17 mouse cellular contexts compared by ENCODE assay signal in genomic region chr2:34965806-34966205, GRCm38 (mm10). TPM values are rescaled to one million over a fixed set of nuclear protein-coding genes. Genes with fewer than 3 reads are reported as not detected.
A peak's percentile ranks its signal among the peaks of the same experiment; 100 is the strongest.
DNase-seq lines count a peak whose midpoint lies in the region; ATAC-seq lines count a peak whose summit lies in the region.
"Had no signal": no experiment of that assay in that cellular context is flagged by ENCODE, and none has a peak within 500 bp of the region (broad histone marks: within the 10 kb centered on the region; RNA-seq: fewer than 3 reads in every experiment).

No protein-coding gene starts in this region.

- WGBS in heart, embryonic 10.5 days: 72% methylated on average over 8 of the region's 8 CpGs
- 78% methylated on average over 8 of the region's 8 CpGs for WGBS in limb, embryonic 10.5 days
- 71% methylated on average over 8 of the region's 8 CpGs for WGBS in midbrain, embryonic 10.5 days

- no peak for DNase-seq in heart, embryonic 10.5 days (ENCODE audit: low spot score)
- no peak for DNase-seq in heart, postnatal 25 days (ENCODE audit: low spot score)
- DNase-seq in limb, embryonic 10.5 days (ENCODE audit: low spot score): no peak
- DNase-seq in thymus, postnatal 4 days: peak; percentile 57
- no peak for DNase-seq in midbrain, embryonic 10.5 days (ENCODE audit: low spot score)
- DNase-seq: cerebellum, adult 9-10 months; gastrocnemius, postnatal 25 days had no signal

- intact Hi-C loops in heart, postnatal 25 days (cut with DNase I): no loop called here

- 0 out of 2 replicates have a peak overlapping the region, but pooled peaks have one; percentile 59 for H3K27ac ChIP-seq in heart, embryonic 10.5 days
- H3K27ac ChIP-seq in limb, embryonic 10.5 days: peak overlapping the region; percentile 17; the same call in 1 of the 2 replicates
- H3K27ac ChIP-seq in midbrain, embryonic 10.5 days (replicated peaks): no peak overlapping the region
- H3K27ac ChIP-seq: embryonic facial prominence, embryonic 15.5 days; forebrain, embryonic 10.5 days; layer of hippocampus, adult 2 months; left cerebral cortex, adult 2 months; limb, embryonic 13.5 days; midbrain, embryonic 13.5 days had no signal

- H3K9me3 ChIP-seq in heart, embryonic 10.5 days: no peaks in the 10 kb centered on the region
- no peaks in the 10 kb centered on the region for H3K9me3 ChIP-seq in megakaryocyte, embryonic 14.5 days
- no peaks in the 10 kb centered on the region for H3K9me3 ChIP-seq in limb, embryonic 10.5 days (replicated peaks)
- no peaks in the 10 kb centered on the region for H3K9me3 ChIP-seq in midbrain, embryonic 10.5 days (replicated peaks)
- H3K9me3 ChIP-seq: embryonic facial prominence, embryonic 15.5 days; forebrain, embryonic 10.5 days; heart, embryonic 12.5 days; limb, embryonic 13.5 days; midbrain, embryonic 13.5 days had no signal

- no peak overlapping the region for H3K4me3 ChIP-seq in heart, embryonic 10.5 days
- peak overlapping the region; percentile 38 for H3K4me3 ChIP-seq in megakaryocyte, embryonic 14.5 days (replicated peaks)
- H3K4me3 ChIP-seq in limb, embryonic 10.5 days: no peak overlapping the region
- H3K4me3 ChIP-seq in midbrain, embryonic 10.5 days: no peak overlapping the region
- H3K4me3 ChIP-seq: embryonic facial prominence, embryonic 15.5 days; forebrain, embryonic 10.5 days; heart, embryonic 12.5 days; layer of hippocampus, adult 2 months; left cerebral cortex, adult 2 months; limb, embryonic 13.5 days; midbrain, embryonic 13.5 days had no signal

- H3K4me1 ChIP-seq in heart, embryonic 10.5 days: peaks cover 24% of the 10 kb centered on the region
- H3K4me1 ChIP-seq in megakaryocyte, embryonic 14.5 days: peaks cover 63% of the 10 kb centered on the region
- H3K4me1 ChIP-seq in limb, embryonic 10.5 days: peaks cover 27% of the 10 kb centered on the region
- H3K4me1 ChIP-seq in midbrain, embryonic 10.5 days: peaks cover 29% of the 10 kb centered on the region

- ATAC-seq in megakaryocyte, adult 5-6 weeks (ENCODE audit: poor library complexity, severe bottlenecking): no peak
- ATAC-seq: inflammation-experienced regulatory T-cells, adult 6 months; midbrain, embryonic 13.5 days had no signal

- H3K27me3 ChIP-seq in heart, embryonic 10.5 days (ENCODE audit: insufficient read depth, poor library complexity, severe bottlenecking): peaks cover 7% of the 10 kb centered on the region
- H3K27me3 ChIP-seq in megakaryocyte, embryonic 14.5 days (replicated peaks): peaks cover 18% of the 10 kb centered on the region
- H3K27me3 ChIP-seq in limb, embryonic 10.5 days (ENCODE audit: low read depth, poor library complexity, severe bottlenecking): peaks cover 16% of the 10 kb centered on the region
- peaks cover 10% of the 10 kb centered on the region for H3K27me3 ChIP-seq in midbrain, embryonic 10.5 days (ENCODE audit: low read depth, poor library complexity, severe bottlenecking)
- H3K27me3 ChIP-seq: embryonic facial prominence, embryonic 15.5 days; heart, embryonic 12.5 days; midbrain, embryonic 13.5 days had no signal

- no peaks in the 10 kb centered on the region for H3K36me3 ChIP-seq in heart, embryonic 10.5 days
- H3K36me3 ChIP-seq in megakaryocyte, embryonic 14.5 days (replicated peaks; ENCODE audit: low read length): no peaks in the 10 kb centered on the region
- H3K36me3 ChIP-seq in limb, embryonic 10.5 days: no peaks in the 10 kb centered on the region
- H3K36me3 ChIP-seq in midbrain, embryonic 10.5 days: no peaks in the 10 kb centered on the region
- H3K36me3 ChIP-seq: embryonic facial prominence, embryonic 15.5 days; forebrain, embryonic 10.5 days; heart, embryonic 12.5 days; limb, embryonic 13.5 days; midbrain, embryonic 13.5 days had no signal

RNA-seq across cellular contexts. Expression of gene Traf1, which starts 4.2 kb away (rescaled TPM):
- polyA plus RNA-seq in heart, embryonic 10.5 days (2016; fragmentation: Nextera tagmentation; extraction: Ambion mirVana): 0.78 and 0.85 TPM in 2 replicates
- 1 to 10 TPM; 1.0 to 1.3 TPM for total RNA-seq in heart, postnatal 25 days (2021)
- polyA plus RNA-seq in megakaryocyte, embryonic 14.5 days (2012; ENCODE audit: insufficient read depth, low replicate concordance): 0.44 TPM in 1 of 2 replicates, not detected in the other
- total RNA-seq in megakaryocyte, adult 5-6 weeks (2015): 1.5 and 3.1 TPM in 2 replicates
- 2.5 and 3.2 TPM in 2 replicates for total RNA-seq in megakaryocyte, adult 5-6 weeks (2017)
- not detected in 2 replicates for polyA plus RNA-seq in limb, embryonic 10.5 days (2016; fragmentation: Nextera tagmentation; extraction: Ambion mirVana)
- polyA plus RNA-seq in midbrain, embryonic 10.5 days (2016; fragmentation: Nextera tagmentation; extraction: Ambion mirVana): 0.12 and 0.27 TPM in 2 replicates

RNA-seq across cellular contexts. Expression of gene Phf19, which starts 52.0 kb away (rescaled TPM):
- polyA plus RNA-seq in heart, embryonic 10.5 days (2016; fragmentation: Nextera tagmentation; extraction: Ambion mirVana): 3.1 and 3.9 TPM in 2 replicates
- total RNA-seq in heart, postnatal 25 days (2021): 1 to 10 TPM in 1 of 2 experiments, under 1 TPM in 1; 0.70 to 1.1 TPM
- polyA plus RNA-seq in megakaryocyte, embryonic 14.5 days (2012; ENCODE audit: insufficient read depth, low replicate concordance): 1.2 TPM in 1 of 2 replicates, not detected in the other
- 7.2 and 9.8 TPM in 2 replicates for total RNA-seq in megakaryocyte, adult 5-6 weeks (2015)
- total RNA-seq in megakaryocyte, adult 5-6 weeks (2017): 6.4 and 14.0 TPM in 2 replicates
- 0.50 and 0.60 TPM in 2 replicates for polyA plus RNA-seq in limb, embryonic 10.5 days (2016; fragmentation: Nextera tagmentation; extraction: Ambion mirVana)
- polyA plus RNA-seq in midbrain, embryonic 10.5 days (2016; fragmentation: Nextera tagmentation; extraction: Ambion mirVana): 2.6 and 2.8 TPM in 2 replicates
